ENCODE assay signal across 15 mouse cellular contexts in the genomic region with DNA sequence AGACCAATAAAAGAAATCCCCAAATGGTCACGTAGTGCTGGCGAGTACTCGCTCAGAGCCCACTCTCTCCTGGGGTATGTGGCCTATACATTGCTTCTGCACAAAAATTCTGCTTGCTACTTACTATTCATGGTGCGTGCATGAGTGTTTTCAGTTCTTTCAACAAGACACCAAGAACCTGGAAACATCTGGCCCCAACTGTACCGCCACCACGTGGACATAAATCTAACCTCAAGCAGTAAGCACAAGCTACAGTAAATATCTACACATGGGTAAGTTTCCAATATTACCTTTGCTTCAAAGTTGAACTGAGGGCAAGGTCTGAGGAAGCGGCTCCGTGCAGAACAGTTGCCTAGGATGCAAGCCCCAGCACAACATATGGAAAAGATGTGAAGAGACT.
DNase-seq lines count a peak whose midpoint lies in the region; ATAC-seq and TF ChIP-seq lines count a peak whose summit lies in the region.
"Had no signal": no experiment of that assay in that cellular context is flagged by ENCODE, and none has a peak within 500 bp of the region (broad histone marks: within the 10 kb centered on the region; RNA-seq: fewer than 3 reads in every experiment).

No protein-coding gene starts in this region.

- intact Hi-C loops in heart, adult 2 months (cut with DNase I): no loop called here

- no peak for ATAC-seq in lung, postnatal 0 days
- ATAC-seq in stomach, embryonic 16.5 days (ENCODE audit: insufficient read depth, low FRiP score): no peak
- ATAC-seq: forebrain, embryonic 14.5 days; inflammation-experienced regulatory T-cells, adult 6 months had no signal

- no peak for TF ChIP-seq POLR2A in heart, adult 2 months (IDR thresholded peaks at IDR 0.05; ENCODE audit: insufficient read depth, low read depth, low read length)

- H3K9ac ChIP-seq in heart, adult 2 months (ENCODE audit: low read depth, low read length): no peak overlapping the region
- no peak overlapping the region for H3K9ac ChIP-seq in lung, postnatal 0 days (replicated peaks; ENCODE audit: low read depth)
- no peak overlapping the region for H3K9ac ChIP-seq in stomach, embryonic 16.5 days (ENCODE audit: low read length)
- H3K9ac ChIP-seq: embryonic facial prominence, embryonic 13.5 days; neural tube, embryonic 12.5 days; stomach, embryonic 15.5 days had no signal

- WGBS in heart, adult 2 months: 80% methylated on average over 8 of the region's 8 CpGs
- 84% methylated on average over 8 of the region's 8 CpGs for WGBS in lung, postnatal 0 days
- WGBS in stomach, embryonic 16.5 days: 77% methylated on average over 8 of the region's 8 CpGs

- no peak overlapping the region for H3K4me2 ChIP-seq in lung, postnatal 0 days (replicated peaks; ENCODE audit: low read depth, low read length)
- no peak overlapping the region for H3K4me2 ChIP-seq in stomach, embryonic 16.5 days (ENCODE audit: low read depth, low read length)
- H3K4me2 ChIP-seq: embryonic facial prominence, embryonic 13.5 days; midbrain, embryonic 11.5 days; neural tube, embryonic 12.5 days; stomach, embryonic 15.5 days had no signal

- DNase-seq in heart, adult 2 months: no peak
- no peak for DNase-seq in heart, adult 9 months (ENCODE audit: low spot score in 2 of 2)
- no peak for DNase-seq in lung, postnatal 0 days (ENCODE audit: low spot score)
- no peak for DNase-seq in lung, postnatal 14 days
- no peak for DNase-seq in layer of hippocampus, adult 18-20 months (ENCODE audit: low spot score in 2 of 2)
- no peak for DNase-seq in adrenal gland, adult 8-10 months
- DNase-seq: cerebellum, adult 8-10 months had no signal

- no peaks in the 10 kb centered on the region for H3K27me3 ChIP-seq in heart, adult 2 months (ENCODE audit: control insufficient read depth, insufficient read depth, low read length)
- no peaks in the 10 kb centered on the region for H3K27me3 ChIP-seq in lung, postnatal 0 days (replicated peaks; ENCODE audit: insufficient read depth, low read length)
- no peaks in the 10 kb centered on the region for H3K27me3 ChIP-seq in stomach, embryonic 16.5 days (ENCODE audit: control insufficient read depth, insufficient read depth, low read length)
- H3K27me3 ChIP-seq: embryonic facial prominence, embryonic 13.5 days; neural tube, embryonic 12.5 days; stomach, embryonic 15.5 days had no signal

- H3K27ac ChIP-seq in heart, adult 2 months: peak overlapping the region; percentile 79
- no peak overlapping the region for H3K27ac ChIP-seq in lung, postnatal 0 days (ENCODE audit: low read length)
- peak overlapping the region; percentile 56 for H3K27ac ChIP-seq in brown adipose tissue, adult 24 weeks (replicated peaks; ENCODE audit: low read depth, low read length)
- H3K27ac ChIP-seq in stomach, embryonic 16.5 days (ENCODE audit: low read length): peak overlapping the region; percentile 14; the same call in 1 of the 2 replicates
- H3K27ac ChIP-seq: embryonic facial prominence, embryonic 13.5 days; neural tube, embryonic 12.5 days; stomach, embryonic 15.5 days had no signal

- H3K79me2 ChIP-seq in heart, adult 2 months (replicated peaks; ENCODE audit: control insufficient read depth, insufficient read depth, low read length): no peaks in the 10 kb centered on the region

- TF ChIP-seq EP300 in heart, adult 2 months (IDR thresholded peaks at IDR 0.05; ENCODE audit: insufficient read depth, low read depth, low read length): no peak
- TF ChIP-seq EP300 in lung, postnatal 0 days (IDR thresholded peaks at IDR 0.05): no peak

- H3K9me3 ChIP-seq in lung, postnatal 0 days (ENCODE audit: low read length): no peaks in the 10 kb centered on the region
- H3K9me3 ChIP-seq in stomach, embryonic 16.5 days (replicated peaks; ENCODE audit: control insufficient read depth, low read length): no peaks in the 10 kb centered on the region
- H3K9me3 ChIP-seq: embryonic facial prominence, embryonic 13.5 days; neural tube, embryonic 12.5 days; stomach, embryonic 15.5 days had no signal

- no peak overlapping the region for H3K4me3 ChIP-seq in heart, adult 2 months
- no peak overlapping the region for H3K4me3 ChIP-seq in lung, postnatal 0 days (ENCODE audit: low read depth, low read length)
- no peak overlapping the region for H3K4me3 ChIP-seq in brown adipose tissue, adult 24 weeks (ENCODE audit: insufficient read depth, low read depth, low read length)
- no peak overlapping the region for H3K4me3 ChIP-seq in stomach, embryonic 16.5 days (replicated peaks; ENCODE audit: low read length)
- H3K4me3 ChIP-seq: embryonic facial prominence, embryonic 13.5 days; neural tube, embryonic 12.5 days; stomach, embryonic 15.5 days had no signal

- H3K4me1 ChIP-seq in heart, adult 2 months (ENCODE audit: control insufficient read depth, insufficient read depth, low read length): peaks cover 16% of the 10 kb centered on the region
- peaks cover 10% of the 10 kb centered on the region for H3K4me1 ChIP-seq in lung, postnatal 0 days (ENCODE audit: insufficient read depth, low read depth, low read length)
- H3K4me1 ChIP-seq in brown adipose tissue, adult 24 weeks (ENCODE audit: control insufficient read depth, insufficient read depth, insufficient read length, low read length): peaks cover 45% of the 10 kb centered on the region
- H3K4me1 ChIP-seq in stomach, embryonic 16.5 days (ENCODE audit: control insufficient read depth, insufficient read depth, low read length): peaks cover 6% of the 10 kb centered on the region; the same call in 1 of the 2 replicates

- H3K36me3 ChIP-seq in heart, adult 2 months (ENCODE audit: control insufficient read depth, insufficient read depth, low read length): no peaks in the 10 kb centered on the region
- no peaks in the 10 kb centered on the region for H3K36me3 ChIP-seq in lung, postnatal 0 days (ENCODE audit: insufficient read depth, low read length)
- H3K36me3 ChIP-seq in stomach, embryonic 16.5 days (ENCODE audit: control insufficient read depth, insufficient read depth, low read length): no peaks in the 10 kb centered on the region
- H3K36me3 ChIP-seq: embryonic facial prominence, embryonic 13.5 days; neural tube, embryonic 12.5 days; stomach, embryonic 15.5 days had no signal

- TF ChIP-seq CTCF in heart, adult 2 months (IDR thresholded peaks at IDR 0.05): peak; percentile 33
- TF ChIP-seq CTCF in lung, postnatal 0 days (IDR thresholded peaks at IDR 0.05): peak; percentile 46
